Mouse (Mus musculus) forebrain, postnatal 0 days (tissue): Measurements from ENCODE around the gene Ostn. TPM values are rescaled to one million over a fixed set of nuclear protein-coding genes. Genes with fewer than 3 reads are reported as not detected.

ENCODE experiments used
- ATAC-seq: fragments of 200-750 bp; cut with Nextera tagmentation; 2 replicates; pipeline ENCODE4 v1.8.0; 2017; ENCODE audit warnings: mild to moderate bottlenecking, moderate library complexity
- DNase-seq: peaks from one replicate; pipeline ENCODE4 v3.0.0-alpha.2; 2015
- H3K27ac ChIP-seq: fragments of 300-500 bp; sonication (generic); 2 replicates; pipeline ENCODE4 v1.5.1; 2014; ENCODE audit warnings: low read depth, mild to moderate bottlenecking, antibody characterized with exemption, low read length, moderate library complexity, mixed read lengths
- H3K27me3 ChIP-seq: fragments of 300-500 bp; sonication (generic); 2 replicates; pipeline ENCODE4 v1.6.1; 2014; ENCODE audit warnings: mild to moderate bottlenecking, low read length, mixed read lengths; ENCODE audit not compliant: insufficient read depth
- H3K36me3 ChIP-seq: fragments of 300-500 bp; sonication (generic); 2 replicates; pipeline ENCODE4 v1.6.1; 2014; ENCODE audit warnings: mild to moderate bottlenecking, moderate library complexity; ENCODE audit not compliant: insufficient read depth
- H3K4me1 ChIP-seq: fragments of 300-500 bp; sonication (generic); 2 replicates; pipeline ENCODE4 v1.6.1; 2014; ENCODE audit warnings: antibody characterized with exemption; ENCODE audit not compliant: insufficient read depth
- H3K4me2 ChIP-seq: fragments of 300-500 bp; sonication (generic); 2 replicates; pipeline ENCODE4 v1.6.1; 2014; ENCODE audit warnings: low read depth, mild to moderate bottlenecking, moderate library complexity
- H3K4me3 ChIP-seq: fragments of 300-500 bp; sonication (generic); 2 replicates; pipeline ENCODE4 v1.5.1; 2014; ENCODE audit warnings: low read depth, low read length, mixed read lengths
- H3K9ac ChIP-seq: fragments of 300-500 bp; sonication (generic); 2 replicates; pipeline ENCODE4 v1.6.1; 2014; ENCODE audit warnings: mild to moderate bottlenecking
- H3K9me3 ChIP-seq: fragments of 300-500 bp; sonication (generic); 2 replicates; pipeline ENCODE4 v1.6.1; 2016; ENCODE audit warnings: low read length
- CTCF ChIP-seq: sonication (generic); IDR thresholded peaks from 2 replicates; pipeline ENCODE4 v1.5.1; 2016; ENCODE audit warnings: antibody characterized with exemption, control low read depth, low read depth
- WGBS: fragments of 180-500 bp; shearing (Covaris S2); extraction: QIAGEN DNeasy Blood & Tissue Kit; methylation state at CpG from one replicate; pipeline ENCODE4 v1.1.7; 2014; 5-methylcytosine and 5-hydroxymethylcytosine counted together
- polyA plus RNA-seq: library from polyadenylated mRNA; unstranded; fragments of >200 nt; fragmentation: Nextera tagmentation; extraction: Ambion mirVana; gene quantifications from 2 replicates; pipeline ENCODE4 v1.2.1, GENCODE M21; 2015
- total RNA-seq: library from RNA; depleted of rRNA; stranded (reverse); fragments of >200 nt; gene quantifications from 2 replicates; pipeline ENCODE4 v1.2.3, GENCODE M21; 2014

Gene Ostn
- total and polyA plus RNA-seq, 2 experiments from 2014 or later = not detected

GRCm38 (mm10) chr16:27370700-27371099 lies 63.4 kb downstream of the Ostn start:
- WGBS = 41% methylated on average over 2 of the region's 2 CpGs

GRCm38 (mm10) chr16:27374139-27374538 lies 66.8 kb downstream of the Ostn start:
- H3K4me1 ChIP-seq = no peaks in the 10 kb centered on the region
- no peaks in the 10 kb centered on the region for H3K9me3 ChIP-seq
- H3K9ac ChIP-seq = no peak overlapping the region
- H3K4me2 ChIP-seq = no peak overlapping the region
- WGBS = 82% methylated on average over 3 of the region's 3 CpGs
- no peak for TF ChIP-seq CTCF
- ATAC-seq = no peak
- no peak for DNase-seq
- H3K27me3 ChIP-seq = no peaks in the 10 kb centered on the region
- H3K4me3 ChIP-seq = no peak overlapping the region
- no peaks in the 10 kb centered on the region for H3K36me3 ChIP-seq
- H3K27ac ChIP-seq = no peak overlapping the region

More at GRCm38 (mm10) chr16:27370700-27371099, 63.4 kb downstream of the Ostn start:
- H3K27me3 ChIP-seq = no peaks in the 10 kb centered on the region
- no peak for TF ChIP-seq CTCF
- no peaks in the 10 kb centered on the region for H3K9me3 ChIP-seq
- no peaks in the 10 kb centered on the region for H3K4me1 ChIP-seq
- ATAC-seq = no peak
- H3K27ac ChIP-seq = no peak overlapping the region
- no peak for DNase-seq
- no peaks in the 10 kb centered on the region for H3K36me3 ChIP-seq
- no peak overlapping the region for H3K4me2 ChIP-seq
- H3K4me3 ChIP-seq = no peak overlapping the region
- no peak overlapping the region for H3K9ac ChIP-seq

GRCm38 (mm10) chr16:27375318-27375717 lies 68.0 kb downstream of the Ostn start:
- no peaks in the 10 kb centered on the region for H3K36me3 ChIP-seq
- no peak overlapping the region for H3K27ac ChIP-seq
- 97% methylated on average over 2 of the region's 2 CpGs for WGBS
- no peak overlapping the region for H3K4me3 ChIP-seq
- H3K27me3 ChIP-seq = no peaks in the 10 kb centered on the region
- no peak for ATAC-seq
- no peak overlapping the region for H3K4me2 ChIP-seq
- no peak overlapping the region for H3K9ac ChIP-seq
- no peaks in the 10 kb centered on the region for H3K4me1 ChIP-seq
- H3K9me3 ChIP-seq = no peaks in the 10 kb centered on the region
- no peak for DNase-seq
- TF ChIP-seq CTCF = no peak

- Histone ChIP-seq H3K27me3 (no peaks in the 10 kb centered on the region), H3K9me3 (no peaks in the 10 kb centered on the region), H3K4me2 (no peak overlapping the region), H3K4me3 (no peak overlapping the region), H3K9ac (no peak overlapping the region), H3K4me1 (no peaks in the 10 kb centered on the region), H3K36me3 (no peaks in the 10 kb centered on the region), H3K27ac (no peak overlapping the region)
- no peak for TF ChIP-seq CTCF
- DNase-seq (no peak), ATAC-seq (no peak)
These were observed 69.3 kb downstream of the Ostn start for GRCm38 (mm10) chr16:27376556-27376955.

GRCm38 (mm10) chr16:27382217-27382616 lies 74.9 kb downstream of the Ostn start:
- Histone ChIP-seq H3K9ac (no peak overlapping the region), H3K36me3 (no peaks in the 10 kb centered on the region), H3K4me2 (no peak overlapping the region), H3K27ac (no peak overlapping the region), H3K4me1 (no peaks in the 10 kb centered on the region), H3K9me3 (no peaks in the 10 kb centered on the region), H3K4me3 (no peak overlapping the region), H3K27me3 (no peaks in the 10 kb centered on the region)
- WGBS = 79% methylated on average over 4 of the region's 4 CpGs
- ATAC-seq (no peak), DNase-seq (no peak)
- TF ChIP-seq CTCF = no peak

GRCm38 (mm10) chr16:27384893-27385603 lies 77.8 kb downstream of the Ostn start:
- peak; percentile 67 for DNase-seq
- ATAC-seq = peak; percentile 16
- 28% methylated on average over 4 of the region's 4 CpGs for WGBS

GRCm38 (mm10) chr16:27385649-27386048 lies 78.4 kb downstream of the Ostn start:
- ATAC-seq = no peak
- Histone ChIP-seq H3K9ac (no peak overlapping the region), H3K36me3 (no peaks in the 10 kb centered on the region), H3K27ac (no peak overlapping the region), H3K4me1 (peaks cover 15% of the 10 kb centered on the region), H3K27me3 (no peaks in the 10 kb centered on the region), H3K4me3 (no peak overlapping the region), H3K4me2 (no peak overlapping the region), H3K9me3 (no peaks in the 10 kb centered on the region)
- 26% methylated on average over 1 of the region's 1 CpGs for WGBS
- TF ChIP-seq CTCF = no peak
- no peak for DNase-seq

More at GRCm38 (mm10) chr16:27384893-27385603, 77.8 kb downstream of the Ostn start:
- Histone ChIP-seq H3K9me3 (no peaks in the 10 kb centered on the region), H3K27me3 (no peaks in the 10 kb centered on the region), H3K4me1 (peaks cover 9% of the 10 kb centered on the region; the same call in 1 of the 2 replicates), H3K9ac (no peak overlapping the region), H3K27ac (no peak overlapping the region), H3K4me2 (no peak overlapping the region), H3K4me3 (no peak overlapping the region), H3K36me3 (no peaks in the 10 kb centered on the region)
- no peak for TF ChIP-seq CTCF
